ENCODE assay signal across 7 mouse cellular contexts in genomic region chr17:74993726-74994581, GRCm38 (mm10). TPM values are rescaled to one million over a fixed set of nuclear protein-coding genes. Genes with fewer than 3 reads are reported as not detected.
DNase-seq lines count a peak whose midpoint lies in the region; ATAC-seq and TF ChIP-seq lines count a peak whose summit lies in the region.

No protein-coding gene starts in this region.

- peak overlapping the region; percentile 21; the same call in 1 of the 2 replicates for H3K9ac ChIP-seq in ES-Bruce4 (ENCODE audit: low read depth, poor library complexity, severe bottlenecking)
- peak overlapping the region; percentile 6; the same call in 1 of the 2 replicates for H3K9ac ChIP-seq in kidney, postnatal 0 days (ENCODE audit: low read depth, low read length)

- TF ChIP-seq EP300 in ES-Bruce4 (IDR thresholded peaks at IDR 0.05; ENCODE audit: insufficient read depth, low read depth, low read length): 0 out of 2 replicates have a peak, but pooled peaks have one; percentile 22

- no peaks in the 10 kb centered on the region for H3K36me3 ChIP-seq in ES-Bruce4 (ENCODE audit: control insufficient read depth, insufficient read depth, low read length, poor library complexity, severe bottlenecking)
- 0 out of 2 replicates have a peak, but pooled peaks cover 2% of the 10 kb centered on the region for H3K36me3 ChIP-seq in heart, embryonic 10.5 days
- no peaks in the 10 kb centered on the region for H3K36me3 ChIP-seq in kidney, postnatal 0 days (ENCODE audit: insufficient read depth, low read length)

- DNase-seq in ZHBTc4 (ENCODE audit: low read depth, low spot score): peak; percentile 36
- DNase-seq in heart, embryonic 10.5 days (ENCODE audit: low spot score): peak; percentile 92
- DNase-seq in kidney, postnatal 0 days (ENCODE audit: low spot score): peak; percentile 84
- no peak for DNase-seq in spleen, postnatal 4 days (ENCODE audit: low spot score in 2 of 2)
- no peak for DNase-seq in ovary, adult 18-20 months (ENCODE audit: low spot score)

- 3% methylated on average over 26 of the region's 26 CpGs for WGBS in heart, embryonic 10.5 days
- WGBS in kidney, postnatal 0 days: 5% methylated on average over 26 of the region's 26 CpGs

- H3K9me3 ChIP-seq in ES-Bruce4 (replicated peaks; ENCODE audit: control insufficient read depth, insufficient read depth, low read length, poor library complexity, severe bottlenecking): 0 out of 2 replicates have a peak, but pooled peaks cover 5% of the 10 kb centered on the region
- H3K9me3 ChIP-seq in heart, embryonic 10.5 days: no peaks in the 10 kb centered on the region
- 0 out of 2 replicates have a peak, but pooled peaks cover 5% of the 10 kb centered on the region for H3K9me3 ChIP-seq in kidney, postnatal 0 days (replicated peaks; ENCODE audit: low read length)

- H3K4me1 ChIP-seq in ES-Bruce4 (ENCODE audit: control insufficient read depth, insufficient read depth, low read length): no peaks in the 10 kb centered on the region
- H3K4me1 ChIP-seq in heart, embryonic 10.5 days: peaks cover 26% of the 10 kb centered on the region
- 0 out of 2 replicates have a peak, but pooled peaks cover 3% of the 10 kb centered on the region for H3K4me1 ChIP-seq in kidney, postnatal 0 days (replicated peaks; ENCODE audit: insufficient read depth, low read length)

- TF ChIP-seq CTCF in ES-Bruce4 (IDR thresholded peaks at IDR 0.05; ENCODE audit: low read depth, low read length): no peak
- no peak for TF ChIP-seq CTCF in kidney, postnatal 0 days (IDR thresholded peaks at IDR 0.05; ENCODE audit: low read depth)

- no peak overlapping the region for H3K27ac ChIP-seq in ES-Bruce4 (ENCODE audit: insufficient read depth, low read length)
- H3K27ac ChIP-seq in heart, embryonic 10.5 days: peak overlapping the region; percentile 90
- peak overlapping the region; percentile 43 for H3K27ac ChIP-seq in kidney, postnatal 0 days

- no peaks in the 10 kb centered on the region for H3K27me3 ChIP-seq in ES-Bruce4 (ENCODE audit: control insufficient read depth, insufficient read depth, low read length, poor library complexity, severe bottlenecking)
- no peaks in the 10 kb centered on the region for H3K27me3 ChIP-seq in heart, embryonic 10.5 days (ENCODE audit: insufficient read depth, poor library complexity, severe bottlenecking)
- H3K27me3 ChIP-seq in kidney, postnatal 0 days (ENCODE audit: insufficient read depth, low read length): no peaks in the 10 kb centered on the region

- no peak for TF ChIP-seq POLR2A in ES-Bruce4 (IDR thresholded peaks at IDR 0.05; ENCODE audit: insufficient read depth, low read length)

- peak; percentile 83 for ATAC-seq in kidney, postnatal 0 days (replicated peaks; ENCODE audit: low FRiP score, low read depth)
- ATAC-seq in megakaryocyte progenitor cell, adult 5-6 weeks (replicated peaks; ENCODE audit: poor library complexity): peak; percentile 76

- H3K4me2 ChIP-seq in kidney, postnatal 0 days (ENCODE audit: low read length): peak overlapping the region; percentile 53

- H3K4me3 ChIP-seq in ES-Bruce4 (ENCODE audit: low read depth, low read length): peak overlapping the region; percentile 21; the same call in 1 of the 2 replicates
- peak overlapping the region; percentile 50 for H3K4me3 ChIP-seq in heart, embryonic 10.5 days
- H3K4me3 ChIP-seq in kidney, postnatal 0 days (replicated peaks; ENCODE audit: low read depth, low read length): peak overlapping the region; percentile 16; the same call in 1 of the 2 replicates

RNA-seq across cellular contexts. Expression of gene Ltbp1, which starts 11.4 kb away (rescaled TPM):
- 9.1 and 9.6 TPM in 2 replicates for polyA plus RNA-seq in ES-Bruce4 (2011; ENCODE audit: insufficient read depth, insufficient read length, low read depth, missing spikeins)
- polyA plus RNA-seq in heart, embryonic 10.5 days (2016; fragmentation: Nextera tagmentation; extraction: Ambion mirVana): 29.7 and 34.2 TPM in 2 replicates
- polyA plus RNA-seq in kidney, postnatal 0 days (2015; fragmentation: Nextera tagmentation; extraction: Ambion mirVana): 29.7 and 30.2 TPM in 2 replicates
- 0.07 and 0.30 TPM in 2 replicates for total RNA-seq in megakaryocyte progenitor cell, adult 5-6 weeks (2015)
- total RNA-seq in megakaryocyte progenitor cell, adult 5-6 weeks (2017): 0.12 and 0.20 TPM in 2 replicates

Comparison
In these comparisons a context has a peak if more than half of its experiments do, and no peak if none do; other contexts are left out.
1. DNase-seq: peak in ZHBTc4 (single experiment), heart, embryonic 10.5 days (single experiment) and kidney, postnatal 0 days (single experiment); none in spleen, postnatal 4 days (0 of 2) and ovary, adult 18-20 months (single experiment).
2. Peak in every context shown above with its lines, with median percentiles within 50 percentile points of each other: H3K4me3 ChIP-seq.